ENCODE assay signal across 8 mouse cellular contexts in the genomic region with DNA sequence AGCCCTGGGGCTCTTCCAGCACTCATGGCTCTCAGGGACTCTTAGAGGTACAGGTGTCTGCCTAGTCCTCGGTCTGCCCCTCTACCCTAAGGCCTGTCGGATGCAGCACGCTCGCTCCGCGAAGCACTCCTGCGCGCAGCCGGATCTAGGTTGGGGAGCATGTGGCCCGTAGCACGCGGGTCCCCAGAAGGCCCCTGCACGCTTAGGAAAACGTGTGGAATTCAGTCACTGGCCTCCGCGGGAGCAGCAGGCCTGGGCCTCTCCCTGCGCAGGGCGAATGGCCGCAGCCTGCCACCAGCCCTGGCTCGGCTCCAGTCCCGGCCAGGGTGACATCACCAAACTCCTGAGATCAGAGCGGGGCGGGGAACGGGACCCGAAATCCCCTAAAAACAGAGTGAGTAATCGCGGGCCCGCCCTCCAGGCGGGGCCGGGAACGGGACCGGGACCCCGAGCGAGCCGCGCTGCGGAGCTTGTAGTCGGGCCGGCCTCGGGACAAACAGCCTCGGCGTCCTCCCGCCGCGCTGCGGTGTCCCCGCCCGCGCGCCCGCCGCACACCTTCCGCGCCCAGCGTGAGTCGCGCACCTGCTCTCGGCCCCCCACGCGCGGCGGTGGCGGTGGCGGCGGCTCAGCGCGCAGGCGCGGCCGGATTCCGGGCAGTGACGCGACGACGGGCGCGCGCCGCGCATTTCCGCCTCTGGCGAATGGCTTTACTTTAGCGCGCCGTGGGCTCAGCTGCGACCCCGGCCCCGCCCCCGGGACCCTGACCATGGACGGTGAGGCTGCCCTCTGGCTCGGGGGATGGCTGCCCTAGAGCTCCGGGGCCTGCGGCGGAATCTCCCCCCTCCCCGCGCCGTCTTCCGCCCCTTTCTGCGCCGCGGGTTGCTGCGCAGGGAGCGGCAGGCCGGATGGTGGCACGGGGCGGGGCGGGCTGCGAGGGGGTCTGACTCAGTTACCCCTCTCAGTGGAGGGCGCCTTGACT. TPM values are rescaled to one million over a fixed set of nuclear protein-coding genes. Genes with fewer than 3 reads are reported as not detected.
A peak's percentile ranks its signal among the peaks of the same experiment; 100 is the strongest.
DNase-seq lines count a peak whose midpoint lies in the region; ATAC-seq and TF ChIP-seq lines count a peak whose summit lies in the region.

A gene (plus strand): TSS at position 415 of the 979 bp plus-strand sequence.

- TF ChIP-seq POLR2A in bone marrow macrophage, adult 2 months (IDR thresholded peaks at IDR 0.05; ENCODE audit: borderline replicate concordance, low read depth, low read length), result no peak
- peak; percentile 79 for TF ChIP-seq POLR2A in embryonic fibroblast, embryonic 13.5 days (IDR thresholded peaks at IDR 0.05; ENCODE audit: low read depth, low read length)

- peak within 1 kb of the TSS; percentile 80 for H3K9ac ChIP-seq in kidney, embryonic 15.5 days

- peaks cover 25% of the 10 kb centered on the region for H3K4me1 ChIP-seq in bone marrow macrophage, adult 2 months (ENCODE audit: control insufficient read depth, insufficient read depth, low read length)
- peaks cover 13% of the 10 kb centered on the region; the same call in 1 of the 2 replicates for H3K4me1 ChIP-seq in embryonic fibroblast, embryonic 13.5 days (ENCODE audit: control insufficient read depth, insufficient read depth, low read length)
- peaks cover 52% of the 10 kb centered on the region for H3K4me1 ChIP-seq in heart, embryonic 10.5 days
- H3K4me1 ChIP-seq in kidney, embryonic 15.5 days, result peaks cover 41% of the 10 kb centered on the region

- peak; percentile 87 for ATAC-seq in kidney, embryonic 15.5 days (replicated peaks; ENCODE audit: low FRiP score)
- peak; percentile 83 for ATAC-seq in monocyte, adult 5-6 weeks (replicated peaks; ENCODE audit: insufficient number of reproducible peaks, low FRiP score, low TSS enrichment, poor library complexity, severe bottlenecking)

- peak within 1 kb of the TSS; percentile 84 for H3K27ac ChIP-seq in bone marrow macrophage, adult 2 months (ENCODE audit: insufficient read depth, low read depth, low read length)
- H3K27ac ChIP-seq in embryonic fibroblast, embryonic 13.5 days (ENCODE audit: insufficient read depth, low read length), result peak within 1 kb of the TSS; percentile 68
- H3K27ac ChIP-seq in heart, embryonic 10.5 days, result peak within 1 kb of the TSS; percentile 97
- H3K27ac ChIP-seq in kidney, embryonic 15.5 days, result peak within 1 kb of the TSS; percentile 93

- no peaks in the 10 kb centered on the region for H3K9me3 ChIP-seq in heart, embryonic 10.5 days
- H3K9me3 ChIP-seq in kidney, embryonic 15.5 days (replicated peaks), result no peaks in the 10 kb centered on the region

- TF ChIP-seq CTCF in bone marrow macrophage, adult 2 months (IDR thresholded peaks at IDR 0.05; ENCODE audit: low read depth, low read length), result no peak
- TF ChIP-seq CTCF in embryonic fibroblast, embryonic 13.5 days (IDR thresholded peaks at IDR 0.05; ENCODE audit: borderline replicate concordance, insufficient read depth, low read length), result no peak

- under 1% methylated on average over 102 of the region's 109 CpGs for WGBS in heart, embryonic 10.5 days
- under 1% methylated on average over 93 of the region's 109 CpGs for WGBS in kidney, embryonic 15.5 days

- peaks cover 38% of the 10 kb centered on the region for H3K36me3 ChIP-seq in heart, embryonic 10.5 days
- peaks cover 40% of the 10 kb centered on the region for H3K36me3 ChIP-seq in kidney, embryonic 15.5 days

- peak within 1 kb of the TSS; percentile 93 for H3K4me2 ChIP-seq in kidney, embryonic 15.5 days

- H3K27me3 ChIP-seq in heart, embryonic 10.5 days (ENCODE audit: insufficient read depth, poor library complexity, severe bottlenecking), result no peaks in the 10 kb centered on the region
- H3K27me3 ChIP-seq in kidney, embryonic 15.5 days, result no peaks in the 10 kb centered on the region

- peak within 1 kb of the TSS; percentile 94 for H3K4me3 ChIP-seq in bone marrow macrophage, adult 2 months (ENCODE audit: insufficient read depth, low read length)
- H3K4me3 ChIP-seq in embryonic fibroblast, embryonic 13.5 days (ENCODE audit: insufficient read depth, low read length), result peak within 1 kb of the TSS; percentile 92
- H3K4me3 ChIP-seq in heart, embryonic 10.5 days, result peak within 1 kb of the TSS; percentile 80
- H3K4me3 ChIP-seq in kidney, embryonic 15.5 days (replicated peaks), result peak within 1 kb of the TSS; percentile 89

- DNase-seq in A20 (ENCODE audit: low read depth, low spot score) (peak; percentile 94), liver (peak; percentile 85)
- DNase-seq in heart, embryonic 10.5 days (ENCODE audit: low spot score), result peak; percentile 91
- DNase-seq in spleen, postnatal 4 days (ENCODE audit: low spot score in 2 of 2), result peak; percentile 81 to 94

RNA-seq across cellular contexts. Expression of the gene that starts here (rescaled TPM):
- 77.1 and 93.4 TPM in 2 replicates for polyA plus RNA-seq in bone marrow macrophage, adult 2 months (2012; ENCODE audit: insufficient read depth, insufficient read length, missing spikeins)
- 53.6 and 62.3 TPM in 2 replicates for polyA plus RNA-seq in embryonic fibroblast, embryonic 13.5 days (2011; ENCODE audit: insufficient read length, low read depth, missing spikeins)
- 36.8 and 38.1 TPM in 2 replicates for polyA plus RNA-seq in heart, embryonic 10.5 days (2016; fragmentation: Nextera tagmentation; extraction: Ambion mirVana)
- polyA plus RNA-seq in kidney, embryonic 15.5 days (2015; fragmentation: Nextera tagmentation; extraction: Ambion mirVana), result 47.3 and 52.4 TPM in 2 replicates
- 58.6 to 89.7 TPM (median 73.2 TPM) in 3 replicates for total RNA-seq in monocyte, adult 5-6 weeks (2017)

Comparison
In these comparisons a context has a peak if more than half of its experiments do, and no peak if none do; other contexts are left out.
1. Peak in every context shown above with its lines: DNase-seq, ATAC-seq, H3K4me3 ChIP-seq and H3K27ac ChIP-seq.